Mouse (Mus musculus) monocyte, adult 2 months (primary cell): ENCODE data around the gene Lmtk2.

ENCODE experiments used
- DNase-seq, 2 experiments: peaks; one replicate each; pipeline ENCODE4 v3.0.0; 2022; ENCODE audit warnings: low spot score in 2 of 2, low read depth in 1 of 2

Gene Lmtk2

GRCm38 (mm10) chr5:144207478-144207877, 107.2 kb downstream of the Lmtk2 start:
- DNase-seq: no peak

DNA sequence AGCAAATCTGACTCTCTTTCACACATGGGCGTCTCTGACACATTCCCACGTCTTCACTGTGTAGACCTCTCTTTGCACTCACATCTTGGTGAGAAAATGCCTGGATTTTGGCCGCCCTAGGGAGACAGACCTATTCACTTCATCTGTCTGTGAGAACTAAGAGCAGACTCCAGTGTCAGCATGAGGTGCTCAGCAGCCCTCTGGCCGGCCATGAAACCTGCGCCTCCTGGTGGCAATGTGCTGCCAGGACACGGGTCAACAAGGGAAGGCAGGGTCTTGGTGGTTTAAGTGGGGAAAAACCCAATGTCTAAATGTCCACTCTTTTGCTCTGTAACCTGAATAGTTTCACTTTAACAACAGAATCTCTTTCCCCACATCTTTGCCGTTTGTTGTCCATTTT, 114.2 kb downstream of the Lmtk2 start:
- DNase-seq: peak in 1 of 2 experiments; percentile 26

GRCm38 (mm10) chr5:144215992-144216391, 115.8 kb downstream of the Lmtk2 start:
- DNase-seq: no peak

- no peak for DNase-seq
These were observed 117.8 kb downstream of the Lmtk2 start for GRCm38 (mm10) chr5:144218061-144218460.

GRCm38 (mm10) chr5:144219306-144219705, 119.1 kb downstream of the Lmtk2 start:
- no peak for DNase-seq

DNA sequence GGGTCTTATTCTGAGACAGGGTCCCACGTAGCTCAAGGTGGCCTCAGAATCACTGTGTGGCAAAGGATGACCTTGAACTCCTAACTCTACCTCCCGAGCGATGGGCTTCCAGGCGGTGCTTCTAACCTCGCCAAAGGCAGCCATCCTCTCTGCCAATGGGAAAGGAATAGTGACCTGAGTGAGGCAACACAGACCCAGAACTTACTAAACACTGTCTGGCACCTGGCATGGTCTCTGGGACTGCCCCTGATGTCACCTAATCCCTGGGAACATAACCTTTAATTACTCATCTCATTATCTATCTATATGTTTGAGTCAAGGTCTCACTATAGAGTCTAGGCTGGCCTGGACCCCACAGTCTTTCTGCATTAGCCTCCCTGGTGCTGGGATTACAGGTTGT, 119.7 kb downstream of the Lmtk2 start:
- DNase-seq: no peak

DNA sequence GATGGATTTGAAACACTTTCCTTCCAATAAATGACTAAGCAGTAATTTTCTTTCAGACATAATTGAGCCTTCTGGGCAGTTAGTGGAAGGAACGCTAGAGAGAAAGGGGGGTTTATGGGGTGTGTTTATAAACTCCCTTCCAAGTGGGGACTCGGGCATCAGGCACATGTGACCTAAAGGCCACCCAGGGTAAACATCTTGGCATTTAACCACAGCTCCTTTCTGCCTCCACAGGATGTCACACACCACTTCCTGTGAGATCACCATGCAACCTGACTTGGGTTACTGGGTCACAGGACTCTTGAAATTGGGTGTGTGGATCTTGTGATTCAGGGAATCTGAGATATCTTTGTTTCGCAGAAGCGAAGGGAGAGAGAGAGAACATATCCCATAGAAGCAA, 121.1 kb downstream of the Lmtk2 start:
- DNase-seq: peak; percentile 16 to 20

- DNase-seq: no peak
These were observed 122.7 kb downstream of the Lmtk2 start for GRCm38 (mm10) chr5:144222811-144223502.

DNA sequence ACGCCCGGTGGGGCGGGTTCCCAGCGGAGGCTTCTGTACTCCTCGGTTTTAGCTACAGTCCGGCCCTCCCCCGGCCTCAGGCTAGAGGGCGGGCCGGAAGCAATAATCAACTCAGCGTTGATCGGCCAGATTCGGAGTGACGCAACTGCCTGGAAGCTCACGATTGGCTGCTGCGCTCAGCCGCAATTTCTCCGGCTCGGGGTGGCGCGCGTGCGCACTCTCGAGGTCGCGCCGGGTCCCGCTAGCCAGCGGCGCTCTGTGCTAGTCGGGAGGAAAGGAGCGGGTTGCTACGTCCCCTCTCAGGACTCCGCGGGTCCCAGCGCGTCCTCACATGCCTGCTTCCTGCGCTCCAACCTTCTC, 123.2 kb downstream of the Lmtk2 start, which contains the start of gene Tecpr1:
Gene Tecpr1, minus strand, starts transcription at position 113 of the 360 bp plus-strand sequence.
- DNase-seq: peak; percentile 78 to 85

DNA sequence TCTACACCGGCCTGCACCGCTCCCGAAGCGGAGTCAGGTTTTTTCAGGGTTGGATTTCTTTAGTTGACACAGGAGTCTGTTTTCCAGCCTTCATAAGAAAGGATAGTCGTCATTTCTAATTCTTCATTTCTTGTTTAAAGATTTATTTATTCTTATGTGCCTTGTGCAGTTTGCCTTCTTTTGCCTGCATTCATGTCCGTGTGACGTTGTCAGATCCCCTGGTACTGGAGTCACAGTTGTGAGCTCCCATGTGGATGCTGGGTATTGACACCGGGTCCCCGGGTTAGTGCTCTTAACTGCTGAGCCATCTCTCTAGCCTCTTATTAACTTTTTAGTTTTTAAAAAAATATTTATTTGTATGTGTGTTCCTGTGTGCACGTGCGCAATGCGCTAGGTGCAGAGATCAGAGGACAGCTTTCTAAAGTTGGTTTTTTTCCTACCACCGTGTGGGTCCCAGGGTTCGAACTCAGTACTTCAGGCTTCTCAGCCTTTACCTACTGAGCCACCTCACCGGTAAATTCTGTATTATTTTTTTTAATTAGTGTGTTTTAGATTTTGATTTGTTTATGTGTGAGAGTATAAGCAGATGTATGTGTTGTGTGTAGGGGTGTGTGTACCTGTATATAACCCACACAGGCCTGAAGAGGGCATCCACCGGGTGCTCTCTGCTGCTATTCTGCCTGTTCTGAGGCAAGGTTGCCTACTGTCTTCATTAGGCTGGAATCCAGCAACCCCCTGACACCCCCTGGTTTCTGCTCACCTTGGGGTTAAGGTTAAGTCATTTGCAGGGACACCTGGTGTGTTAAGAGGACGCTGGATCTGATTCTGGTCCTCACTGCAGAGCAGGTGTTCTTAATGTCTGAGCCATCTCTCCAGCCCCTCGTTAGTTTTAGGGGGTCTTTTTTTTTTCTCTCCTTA, 123.9 kb downstream of the Lmtk2 start:
- DNase-seq: no peak

DNA sequence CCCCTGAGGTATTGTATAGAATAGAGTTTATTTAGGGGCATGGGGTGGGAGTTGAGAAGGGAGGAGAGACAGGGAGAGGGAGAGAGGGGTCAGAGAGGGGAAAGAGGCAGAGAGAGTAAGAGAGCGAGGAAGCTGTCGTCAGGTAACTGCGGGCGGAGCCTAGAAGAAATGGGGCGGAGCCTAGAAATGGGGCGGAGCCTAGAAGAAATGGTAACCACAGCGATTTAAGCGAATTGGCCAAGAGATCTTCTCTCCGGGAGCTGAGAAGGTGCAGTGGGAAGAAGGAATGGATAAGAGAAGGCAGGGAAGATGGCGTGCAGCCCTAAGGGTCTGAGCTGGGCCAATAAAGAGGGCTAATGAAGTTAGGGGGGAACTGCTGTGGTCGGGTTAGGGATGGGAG, 126.0 kb downstream of the Lmtk2 start:
- DNase-seq: no peak

GRCm38 (mm10) chr5:144230216-144230615, 130.0 kb downstream of the Lmtk2 start:
- DNase-seq: no peak

DNA sequence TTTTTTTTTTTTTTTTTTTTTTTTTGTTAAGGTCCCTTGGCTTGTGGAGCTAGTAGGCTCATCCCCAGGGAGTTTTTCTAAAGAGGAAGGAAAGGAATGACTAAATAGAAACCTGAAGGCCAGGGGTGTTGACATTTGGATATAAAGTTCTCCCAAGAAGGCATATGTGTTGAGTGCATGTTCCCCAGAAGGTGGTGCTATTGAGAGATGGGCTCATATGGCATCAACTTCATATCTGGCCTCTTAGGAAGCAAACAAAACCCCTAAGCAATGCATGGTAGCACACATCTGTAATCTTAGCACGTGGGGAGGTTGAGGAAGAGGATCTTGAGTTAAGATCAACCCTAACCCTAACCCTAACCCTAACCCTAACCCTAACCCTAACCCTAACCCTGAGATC, 131.2 kb downstream of the Lmtk2 start:
- no peak for DNase-seq

DNA sequence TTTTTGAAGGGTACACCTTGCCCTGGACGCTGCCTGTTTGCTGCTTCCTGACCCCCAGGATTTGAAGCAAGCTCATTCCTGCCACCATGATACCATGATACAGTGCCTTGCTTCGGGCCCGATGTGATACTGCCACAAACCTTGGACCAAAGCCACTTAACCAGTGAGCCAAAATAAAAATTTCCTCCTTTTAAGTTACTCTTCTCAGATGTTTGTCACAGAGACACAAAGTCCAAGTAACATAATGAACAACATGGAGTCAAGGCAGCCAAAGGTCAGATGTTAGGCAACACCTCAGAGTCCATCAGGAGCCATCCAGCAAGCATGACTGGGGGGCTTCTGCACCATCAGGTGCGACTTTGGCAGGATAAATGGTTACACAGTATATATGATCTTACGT, 132.3 kb downstream of the Lmtk2 start:
- DNase-seq: no peak

GRCm38 (mm10) chr5:144234222-144234621, 134.0 kb downstream of the Lmtk2 start:
- no peak for DNase-seq

DNA sequence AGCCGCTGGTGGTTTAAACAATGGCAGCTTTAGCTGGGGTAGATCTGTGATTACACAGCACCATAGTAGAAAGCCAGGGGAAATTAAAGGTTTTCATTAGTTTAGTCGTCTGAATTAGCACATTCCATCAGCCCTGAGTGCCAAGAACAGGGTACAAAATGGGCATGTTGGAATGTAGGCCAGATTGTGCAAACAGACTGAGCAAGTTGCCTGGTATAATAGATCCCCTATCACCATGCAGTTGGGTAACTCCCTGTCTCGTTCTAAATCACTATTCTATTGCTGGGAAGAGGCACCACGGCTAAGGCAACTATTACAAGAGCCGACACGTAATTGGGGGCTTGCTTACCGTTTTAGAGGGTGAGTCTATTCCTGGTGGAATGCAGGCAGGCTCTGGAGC, 134.5 kb downstream of the Lmtk2 start:
- DNase-seq: no peak
